Mouse (Mus musculus): Measurements from ENCODE around the gene Kcnj12. TPM values are rescaled to one million over a fixed set of nuclear protein-coding genes. Genes with fewer than 3 reads are reported as not detected.

Gene Kcnj12
- polyA plus RNA-seq, 1 experiment from 2014 or later, result not detected

DNA sequence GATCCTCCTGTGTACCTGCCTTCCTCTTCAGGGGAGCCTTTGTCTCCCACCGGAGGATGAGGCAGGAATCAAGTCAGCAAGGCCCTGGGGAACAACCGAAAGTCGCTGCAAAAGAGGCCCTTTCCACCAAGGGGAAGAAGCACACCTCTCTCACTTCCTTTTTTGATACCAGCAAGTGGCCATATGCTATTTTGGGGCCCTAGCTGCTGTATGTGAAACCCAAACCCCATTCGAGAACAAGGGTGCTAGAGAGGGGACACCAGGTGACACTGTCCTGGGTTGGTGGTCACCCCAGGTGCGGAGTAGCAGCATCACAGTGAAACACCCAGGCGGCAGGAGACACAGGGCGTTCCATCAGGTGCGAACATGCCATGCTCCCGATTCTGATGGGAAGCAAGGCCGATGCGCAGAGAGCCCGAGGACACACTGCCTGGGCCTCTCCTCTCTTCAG is 86.6 kb downstream of the Kcnj12 start:
- no peak for ATAC-seq (replicated peaks; ENCODE audit: low FRiP score)
- no peak overlapping the region for H3K27ac ChIP-seq (ENCODE audit: low read depth, low read length)

GRCm38 (mm10) chr11:61109707-61110106 is 87.3 kb downstream of the Kcnj12 start:
- Histone ChIP-seq H3K27me3 (replicated peaks; ENCODE audit: control insufficient read depth, insufficient read depth, low read length) (no peaks in the 10 kb centered on the region), H3K9ac (ENCODE audit: low read depth, low read length) (no peak overlapping the region), H3K9me3 (ENCODE audit: control insufficient read depth, low read length) (no peaks in the 10 kb centered on the region), H3K4me2 (no peak overlapping the region), H3K4me3 (ENCODE audit: low read depth, low read length) (no peak overlapping the region), H3K27ac (ENCODE audit: low read depth, low read length) (no peak overlapping the region), H3K4me1 (replicated peaks; ENCODE audit: control insufficient read depth, insufficient read depth, low read length) (no peaks in the 10 kb centered on the region), H3K36me3 (ENCODE audit: control insufficient read depth, insufficient read depth, low read length) (no peaks in the 10 kb centered on the region)
- 70% methylated on average over 6 of the region's 6 CpGs for WGBS
- ATAC-seq (replicated peaks; ENCODE audit: low FRiP score) (no peak), DNase-seq (ENCODE audit: low spot score) (no peak)

More for the DNA sequence above, 86.6 kb downstream of the Kcnj12 start:
- Histone ChIP-seq H3K36me3 (ENCODE audit: control insufficient read depth, insufficient read depth, low read length) (no peaks in the 10 kb centered on the region), H3K4me2 (no peak overlapping the region), H3K4me3 (ENCODE audit: low read depth, low read length) (no peak overlapping the region), H3K9me3 (ENCODE audit: control insufficient read depth, low read length) (no peaks in the 10 kb centered on the region), H3K27me3 (replicated peaks; ENCODE audit: control insufficient read depth, insufficient read depth, low read length) (no peaks in the 10 kb centered on the region), H3K4me1 (replicated peaks; ENCODE audit: control insufficient read depth, insufficient read depth, low read length) (no peaks in the 10 kb centered on the region), H3K9ac (ENCODE audit: low read depth, low read length) (no peak overlapping the region)
- 80% methylated on average over 12 of the region's 12 CpGs for WGBS
- no peak for DNase-seq (ENCODE audit: low spot score)

- DNase-seq (ENCODE audit: low spot score) (no peak), ATAC-seq (replicated peaks; ENCODE audit: low FRiP score) (no peak)
- Histone ChIP-seq H3K4me3 (ENCODE audit: low read depth, low read length) (no peak overlapping the region), H3K4me1 (replicated peaks; ENCODE audit: control insufficient read depth, insufficient read depth, low read length) (no peaks in the 10 kb centered on the region), H3K36me3 (ENCODE audit: control insufficient read depth, insufficient read depth, low read length) (no peaks in the 10 kb centered on the region), H3K27ac (ENCODE audit: low read depth, low read length) (no peak overlapping the region), H3K9me3 (ENCODE audit: control insufficient read depth, low read length) (no peaks in the 10 kb centered on the region), H3K9ac (ENCODE audit: low read depth, low read length) (no peak overlapping the region), H3K4me2 (no peak overlapping the region), H3K27me3 (replicated peaks; ENCODE audit: control insufficient read depth, insufficient read depth, low read length) (no peaks in the 10 kb centered on the region)
- WGBS, result 76% methylated on average over 10 of the region's 10 CpGs
Measured at GRCm38 (mm10) chr11:61110113-61110512, 87.7 kb downstream of the Kcnj12 start.

- Histone ChIP-seq H3K9ac (ENCODE audit: low read depth, low read length) (no peak overlapping the region), H3K4me3 (ENCODE audit: low read depth, low read length) (no peak overlapping the region), H3K27me3 (replicated peaks; ENCODE audit: control insufficient read depth, insufficient read depth, low read length) (no peaks in the 10 kb centered on the region), H3K27ac (ENCODE audit: low read depth, low read length) (no peak overlapping the region), H3K4me2 (no peak overlapping the region), H3K9me3 (ENCODE audit: control insufficient read depth, low read length) (no peaks in the 10 kb centered on the region), H3K4me1 (replicated peaks; ENCODE audit: control insufficient read depth, insufficient read depth, low read length) (no peaks in the 10 kb centered on the region), H3K36me3 (ENCODE audit: control insufficient read depth, insufficient read depth, low read length) (no peaks in the 10 kb centered on the region)
- 57% methylated on average over 1 of the region's 1 CpGs for WGBS
- no peak for ATAC-seq (replicated peaks; ENCODE audit: low FRiP score)
- no peak for DNase-seq (ENCODE audit: low spot score)
Measured at GRCm38 (mm10) chr11:61110928-61111327, 88.6 kb downstream of the Kcnj12 start.

GRCm38 (mm10) chr11:61111472-61111871 is 89.1 kb downstream of the Kcnj12 start:
- ATAC-seq (replicated peaks; ENCODE audit: low FRiP score) (no peak), DNase-seq (ENCODE audit: low spot score) (no peak)
- Histone ChIP-seq H3K36me3 (ENCODE audit: control insufficient read depth, insufficient read depth, low read length) (no peaks in the 10 kb centered on the region), H3K4me2 (no peak overlapping the region), H3K9ac (ENCODE audit: low read depth, low read length) (no peak overlapping the region), H3K4me1 (replicated peaks; ENCODE audit: control insufficient read depth, insufficient read depth, low read length) (no peaks in the 10 kb centered on the region), H3K27ac (ENCODE audit: low read depth, low read length) (no peak overlapping the region), H3K27me3 (replicated peaks; ENCODE audit: control insufficient read depth, insufficient read depth, low read length) (no peaks in the 10 kb centered on the region), H3K9me3 (ENCODE audit: control insufficient read depth, low read length) (no peaks in the 10 kb centered on the region), H3K4me3 (ENCODE audit: low read depth, low read length) (no peak overlapping the region)
- 89% methylated on average over 4 of the region's 4 CpGs for WGBS

DNA sequence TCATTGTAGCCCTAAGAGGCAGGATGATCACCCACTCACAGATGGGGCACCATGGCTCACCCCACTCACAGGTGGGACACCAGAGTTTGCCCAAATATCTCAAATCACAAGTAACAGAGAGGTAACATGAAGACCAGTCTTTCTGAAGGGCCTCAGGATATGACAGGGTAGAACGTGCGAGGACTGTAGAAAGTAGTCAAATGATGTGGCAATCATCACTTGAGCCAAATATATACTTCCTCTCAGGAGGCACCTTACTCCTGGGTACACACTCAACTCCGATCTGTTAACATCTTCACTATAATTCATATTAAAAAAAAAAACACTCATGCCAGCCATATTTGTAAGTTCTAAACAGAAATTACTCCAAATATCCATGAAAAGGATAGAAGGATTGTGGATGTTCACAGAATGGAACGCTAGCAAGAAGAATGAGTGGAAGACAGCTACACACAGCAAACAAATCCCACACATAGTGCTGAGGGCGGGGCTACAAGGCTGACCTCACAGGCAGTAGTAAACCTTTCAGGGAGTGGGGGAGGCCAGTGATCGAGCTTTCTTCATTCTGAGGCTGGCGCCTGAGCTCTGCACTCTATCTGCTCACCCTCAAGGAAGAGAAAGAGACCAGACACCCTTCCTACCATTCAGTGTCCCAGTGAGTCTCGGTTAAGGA is 90.1 kb downstream of the Kcnj12 start:
- Histone ChIP-seq H3K9me3 (ENCODE audit: control insufficient read depth, low read length) (no peaks in the 10 kb centered on the region), H3K27me3 (replicated peaks; ENCODE audit: control insufficient read depth, insufficient read depth, low read length) (no peaks in the 10 kb centered on the region), H3K4me1 (replicated peaks; ENCODE audit: control insufficient read depth, insufficient read depth, low read length) (no peaks in the 10 kb centered on the region), H3K36me3 (ENCODE audit: control insufficient read depth, insufficient read depth, low read length) (no peaks in the 10 kb centered on the region), H3K27ac (ENCODE audit: low read depth, low read length) (no peak overlapping the region), H3K9ac (ENCODE audit: low read depth, low read length) (no peak overlapping the region), H3K4me3 (ENCODE audit: low read depth, low read length) (no peak overlapping the region), H3K4me2 (no peak overlapping the region)
- ATAC-seq (replicated peaks; ENCODE audit: low FRiP score) (no peak), DNase-seq (ENCODE audit: low spot score) (no peak)
- 61% methylated on average over 8 of the region's 8 CpGs for WGBS

- ATAC-seq (replicated peaks; ENCODE audit: low FRiP score) (no peak), DNase-seq (ENCODE audit: low spot score) (no peak)
- Histone ChIP-seq H3K27ac (ENCODE audit: low read depth, low read length) (no peak overlapping the region), H3K4me2 (no peak overlapping the region), H3K4me3 (ENCODE audit: low read depth, low read length) (no peak overlapping the region), H3K4me1 (replicated peaks; ENCODE audit: control insufficient read depth, insufficient read depth, low read length) (no peaks in the 10 kb centered on the region), H3K9ac (ENCODE audit: low read depth, low read length) (no peak overlapping the region), H3K9me3 (ENCODE audit: control insufficient read depth, low read length) (no peaks in the 10 kb centered on the region), H3K36me3 (ENCODE audit: control insufficient read depth, insufficient read depth, low read length) (no peaks in the 10 kb centered on the region), H3K27me3 (replicated peaks; ENCODE audit: control insufficient read depth, insufficient read depth, low read length) (no peaks in the 10 kb centered on the region)
- WGBS, result 52% methylated on average over 8 of the region's 8 CpGs
Measured at GRCm38 (mm10) chr11:61116226-61116625, 93.9 kb downstream of the Kcnj12 start.

DNA sequence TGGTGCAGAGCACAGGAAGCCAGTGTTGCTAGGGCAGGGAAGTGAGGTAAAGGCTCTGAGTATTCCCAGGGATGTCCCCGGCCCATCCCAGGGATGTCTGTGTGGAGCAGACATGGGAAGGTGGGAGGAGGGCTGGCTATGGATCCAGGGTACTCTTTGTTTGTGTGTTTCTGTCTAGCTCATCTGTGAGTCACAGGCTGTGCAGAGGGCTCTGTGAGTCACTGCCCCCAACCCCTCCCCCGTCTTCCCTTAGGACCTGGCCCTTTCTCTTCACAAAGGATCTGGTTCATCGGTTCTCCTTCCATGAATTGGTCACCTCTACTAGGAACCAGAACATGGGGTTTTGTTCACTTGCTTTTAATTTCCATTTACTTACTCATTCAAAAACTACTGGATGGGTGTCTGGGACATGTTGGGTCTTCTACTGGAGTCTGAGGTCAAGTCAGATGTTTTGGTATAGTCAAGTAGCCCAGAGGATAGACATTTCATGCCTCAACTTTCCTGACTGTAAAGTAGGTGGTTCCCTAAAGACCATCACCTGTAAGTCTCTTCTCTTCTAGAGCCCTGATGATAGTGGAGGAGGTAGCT is 97.7 kb downstream of the Kcnj12 start:
- Histone ChIP-seq H3K4me3 (ENCODE audit: low read depth, low read length) (no peak overlapping the region), H3K36me3 (ENCODE audit: control insufficient read depth, insufficient read depth, low read length) (no peaks in the 10 kb centered on the region), H3K4me2 (no peak overlapping the region), H3K4me1 (replicated peaks; ENCODE audit: control insufficient read depth, insufficient read depth, low read length) (no peaks in the 10 kb centered on the region), H3K9ac (ENCODE audit: low read depth, low read length) (no peak overlapping the region), H3K27ac (ENCODE audit: low read depth, low read length) (no peak overlapping the region), H3K27me3 (replicated peaks; ENCODE audit: control insufficient read depth, insufficient read depth, low read length) (no peaks in the 10 kb centered on the region), H3K9me3 (ENCODE audit: control insufficient read depth, low read length) (no peaks in the 10 kb centered on the region)
- no peak for DNase-seq (ENCODE audit: low spot score)
- 79% methylated on average over 3 of the region's 3 CpGs for WGBS
- ATAC-seq (replicated peaks; ENCODE audit: low FRiP score), result no peak
